Mouse (Mus musculus): ENCODE measurements around the gene Lsm2.

The Lsm2 gene

DNA sequence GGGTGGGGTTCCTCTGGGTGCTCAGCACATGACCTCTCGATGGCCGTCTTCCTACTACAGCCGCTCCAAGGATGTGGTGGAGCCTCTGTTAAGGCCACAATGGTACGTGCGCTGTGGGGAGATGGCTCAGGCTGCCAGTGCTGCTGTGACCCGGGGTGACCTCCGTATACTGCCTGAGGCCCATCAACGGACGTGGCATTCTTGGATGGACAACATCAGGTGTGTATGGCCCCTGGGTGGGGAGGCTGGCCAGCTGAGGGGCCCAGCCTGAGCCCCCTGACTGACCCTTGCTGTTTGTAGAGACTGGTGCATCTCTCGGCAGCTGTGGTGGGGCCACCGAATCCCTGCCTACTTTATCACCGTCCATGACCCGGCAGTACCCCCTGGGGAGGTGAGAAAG, 30.8 kb downstream of the Lsm2 start:
- DNase-seq (ENCODE audit: low spot score) = no peak

DNA sequence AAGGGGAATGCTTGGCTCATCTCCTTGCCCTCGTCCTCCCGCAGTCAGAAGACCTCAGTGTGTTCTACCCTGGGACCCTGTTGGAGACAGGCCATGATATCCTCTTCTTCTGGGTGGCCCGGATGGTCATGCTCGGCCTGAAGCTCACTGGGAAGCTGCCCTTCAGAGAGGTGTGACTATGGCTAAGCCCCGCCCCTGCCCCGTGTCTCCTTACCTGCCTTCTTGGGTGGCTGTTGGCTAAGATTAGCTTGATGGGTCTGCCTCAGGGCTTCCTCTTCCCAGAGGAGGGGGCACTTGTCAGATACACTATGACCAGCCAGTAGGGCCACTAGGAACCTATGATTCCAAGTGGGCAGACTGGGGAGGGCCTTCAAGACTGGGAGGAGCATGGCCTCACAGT, 31.6 kb downstream of the Lsm2 start:
- no peak for DNase-seq (ENCODE audit: low spot score)

DNA sequence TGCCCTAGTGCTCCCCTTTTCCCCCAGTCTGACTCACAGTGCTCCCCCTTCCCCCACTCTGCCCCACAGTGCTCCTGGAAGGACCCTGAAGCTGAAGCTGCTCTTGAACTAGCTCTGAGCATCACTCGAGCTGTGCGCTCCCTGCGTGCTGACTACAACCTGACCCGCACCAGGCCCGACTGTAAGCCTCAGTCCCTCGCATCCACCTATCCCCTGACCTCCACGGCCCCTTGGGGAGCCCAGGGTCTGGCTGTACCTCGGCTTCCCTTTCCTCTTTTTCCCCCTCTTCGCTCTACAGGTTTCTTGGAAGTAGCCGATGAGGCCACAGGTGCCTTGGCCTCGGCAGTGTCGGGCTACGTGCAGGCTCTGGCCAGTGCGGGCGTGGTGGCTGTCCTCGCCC, 33.6 kb downstream of the Lsm2 start:
- DNase-seq (ENCODE audit: low spot score) = no peak

DNA sequence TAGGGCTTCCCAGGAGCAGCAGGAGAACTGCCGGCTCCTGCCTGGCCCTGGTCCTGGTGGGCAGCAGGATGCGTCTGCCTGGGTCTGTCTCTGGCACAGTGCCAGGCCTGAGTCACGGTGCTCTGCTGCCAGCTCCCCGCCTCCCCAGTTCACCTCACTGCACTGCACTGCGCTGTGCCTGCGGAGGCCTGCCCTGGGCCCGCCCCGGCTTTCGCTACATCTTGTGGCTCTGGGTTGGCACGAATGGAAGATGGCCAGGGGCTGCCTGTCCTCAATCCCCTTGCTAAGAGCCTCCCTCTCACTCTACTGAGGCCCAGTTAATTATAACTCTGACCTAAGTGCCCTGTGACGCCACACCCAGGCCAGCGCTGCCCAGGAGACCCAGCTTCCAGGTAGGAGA, 34.7 kb downstream of the Lsm2 start, which contains the start of gene Vwa7:
Vwa7 (plus strand) TSS at position 204 of the 400 bp plus-strand sequence.
- DNase-seq (ENCODE audit: low spot score) = no peak

DNA sequence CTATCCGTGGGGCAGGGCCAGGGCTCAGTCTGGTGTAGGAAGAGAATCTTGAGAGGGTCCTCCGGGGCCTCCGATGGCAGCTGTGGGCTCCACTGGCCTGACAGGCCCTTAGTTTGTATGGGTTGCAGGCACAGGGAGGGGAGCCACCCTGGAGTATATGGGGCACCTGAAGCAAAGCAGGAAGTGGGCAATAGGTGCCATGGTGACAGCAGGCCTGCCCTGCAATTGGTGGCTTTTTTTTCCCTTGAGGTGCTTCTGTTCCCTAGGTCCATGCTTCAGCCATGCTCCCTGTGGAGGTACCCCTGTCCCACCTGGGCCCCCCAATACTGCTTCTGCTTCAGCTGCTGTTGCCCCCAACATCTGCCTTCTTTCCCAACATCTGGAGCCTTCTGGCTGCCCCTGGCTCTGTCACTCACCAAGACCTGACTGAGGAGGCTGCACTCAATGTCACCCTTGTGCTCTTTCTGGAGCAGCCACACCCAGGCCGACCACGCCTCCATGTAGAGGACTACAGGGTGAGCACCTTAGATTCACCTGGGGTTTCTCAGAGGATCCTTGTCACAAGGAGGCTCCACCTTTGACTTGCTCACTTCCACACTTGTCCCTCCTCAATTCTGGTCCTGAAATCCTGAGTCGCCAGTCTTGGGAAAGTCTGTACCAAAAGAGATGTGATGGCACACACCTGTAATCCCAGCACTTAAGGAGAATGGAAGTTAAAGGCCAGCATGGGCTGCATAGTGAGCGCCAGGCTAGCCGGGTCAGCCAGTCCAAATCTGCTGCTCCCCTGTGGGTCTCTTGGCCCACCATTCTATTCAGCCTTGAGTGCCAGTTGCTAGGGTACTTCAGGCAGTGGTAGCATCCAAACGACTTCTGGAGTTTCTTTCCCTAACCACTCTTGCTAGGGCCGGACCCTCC, 35.4 kb downstream of the Lsm2 start:
- no peak for DNase-seq (ENCODE audit: low spot score)

DNA sequence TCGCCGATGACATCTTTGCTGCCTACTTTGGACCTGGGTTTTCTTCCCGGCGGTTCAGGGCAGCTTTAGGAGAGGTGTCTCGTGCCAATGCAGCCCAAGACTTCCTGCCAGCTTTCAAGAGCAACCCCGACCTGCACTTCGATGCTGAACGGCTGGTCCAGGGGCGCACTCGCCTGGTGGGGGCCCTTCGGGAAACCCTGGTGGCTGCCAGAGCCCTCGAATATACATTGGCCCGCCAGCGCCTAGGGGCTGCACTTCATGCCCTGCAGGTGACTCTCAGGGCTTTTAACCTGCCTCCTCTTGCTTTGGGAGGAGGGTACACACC, 36.0 kb downstream of the Lsm2 start:
- no peak for DNase-seq (ENCODE audit: low spot score)

DNA sequence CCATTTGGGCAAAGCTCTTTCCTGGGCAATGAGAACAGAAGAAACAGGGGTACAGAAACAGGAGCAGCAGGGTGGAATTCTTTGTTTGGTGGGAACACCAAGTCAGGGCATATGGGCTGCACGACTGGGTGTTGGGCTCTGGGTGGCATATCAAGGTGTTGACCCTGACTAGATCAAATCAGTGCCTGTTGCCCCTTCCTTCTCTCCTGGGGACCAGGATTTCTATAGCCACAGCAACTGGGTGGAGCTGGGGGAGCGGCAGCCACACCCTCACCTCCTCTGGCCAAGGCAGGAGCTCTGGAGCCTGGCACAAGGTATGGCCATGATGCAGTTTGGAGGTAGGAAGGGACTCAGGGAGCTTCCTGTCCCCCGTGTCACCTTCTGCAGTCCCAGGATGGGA, 36.5 kb downstream of the Lsm2 start:
- no peak for DNase-seq (ENCODE audit: low spot score)

DNA sequence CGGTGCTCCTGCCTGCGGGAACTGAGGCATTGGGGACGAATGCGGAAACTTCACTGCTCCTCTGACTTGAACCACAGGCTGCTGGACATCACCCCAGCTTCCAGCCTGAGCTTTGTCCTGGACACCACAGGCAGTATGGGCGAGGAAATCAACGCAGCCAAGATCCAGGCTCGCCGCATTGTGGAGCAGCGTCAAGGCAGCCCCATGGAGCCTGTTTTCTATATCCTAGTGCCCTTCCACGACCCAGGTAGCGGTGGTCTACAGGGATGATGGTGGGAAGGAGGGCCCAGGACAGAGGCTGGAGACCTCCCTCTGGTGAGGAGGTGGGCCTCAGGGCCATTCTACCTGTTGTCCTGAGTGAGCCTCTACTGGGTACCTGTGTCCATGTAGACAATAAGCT, 38.2 kb downstream of the Lsm2 start:
- no peak for DNase-seq (ENCODE audit: low spot score)

DNA sequence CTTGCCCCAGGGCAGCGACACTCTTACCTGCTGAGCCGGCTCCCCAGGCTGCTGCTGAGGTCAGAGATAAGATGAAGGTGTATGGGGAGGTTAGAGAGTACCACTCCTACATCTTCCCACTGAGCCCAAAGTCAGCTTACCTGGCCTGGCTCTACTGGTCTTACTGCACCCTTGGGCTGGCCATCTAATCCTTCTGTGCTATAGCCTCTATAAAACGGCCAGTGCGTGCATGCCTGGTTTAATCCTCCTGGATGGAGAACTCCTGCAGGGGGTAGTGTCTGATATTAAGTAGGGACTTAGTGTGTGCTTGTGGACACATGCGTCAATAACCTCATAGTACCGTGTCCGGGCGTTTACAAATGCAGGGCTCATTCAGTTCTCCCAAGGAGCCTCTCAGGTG, 38.9 kb downstream of the Lsm2 start:
- DNase-seq (ENCODE audit: low spot score) = no peak

DNA sequence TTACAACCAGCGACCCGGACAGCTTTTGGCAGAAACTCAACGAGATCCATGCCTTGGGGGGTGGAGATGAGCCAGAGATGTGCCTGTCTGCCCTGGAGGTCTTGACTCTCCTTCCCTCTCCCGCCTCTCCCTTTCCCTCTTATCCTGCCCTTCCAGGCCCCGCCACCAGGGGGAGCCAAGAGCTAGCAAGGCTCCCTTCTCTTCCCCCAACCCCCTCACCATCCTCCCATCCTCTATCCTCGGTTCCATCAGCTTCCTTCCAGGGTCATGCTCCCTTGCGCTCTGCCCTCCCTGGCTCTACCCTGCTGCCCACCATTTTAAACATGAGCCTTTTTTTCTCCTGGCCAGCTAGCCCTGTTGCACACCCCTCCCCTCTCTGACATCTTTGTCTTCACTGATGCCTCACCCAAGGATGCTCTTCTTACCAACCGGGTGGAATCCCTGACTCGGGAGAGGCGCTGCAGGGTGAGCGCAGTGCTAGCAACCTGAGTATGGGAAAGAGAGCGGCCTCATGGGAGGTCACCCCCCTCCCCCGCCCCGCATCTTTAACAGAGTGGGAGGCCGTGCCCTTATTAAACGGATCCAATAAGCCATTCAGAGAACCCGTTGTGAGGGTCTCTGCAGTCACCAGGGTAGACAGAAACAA, 39.6 kb downstream of the Lsm2 start:
- DNase-seq (ENCODE audit: low spot score) = peak; percentile 91

DNA sequence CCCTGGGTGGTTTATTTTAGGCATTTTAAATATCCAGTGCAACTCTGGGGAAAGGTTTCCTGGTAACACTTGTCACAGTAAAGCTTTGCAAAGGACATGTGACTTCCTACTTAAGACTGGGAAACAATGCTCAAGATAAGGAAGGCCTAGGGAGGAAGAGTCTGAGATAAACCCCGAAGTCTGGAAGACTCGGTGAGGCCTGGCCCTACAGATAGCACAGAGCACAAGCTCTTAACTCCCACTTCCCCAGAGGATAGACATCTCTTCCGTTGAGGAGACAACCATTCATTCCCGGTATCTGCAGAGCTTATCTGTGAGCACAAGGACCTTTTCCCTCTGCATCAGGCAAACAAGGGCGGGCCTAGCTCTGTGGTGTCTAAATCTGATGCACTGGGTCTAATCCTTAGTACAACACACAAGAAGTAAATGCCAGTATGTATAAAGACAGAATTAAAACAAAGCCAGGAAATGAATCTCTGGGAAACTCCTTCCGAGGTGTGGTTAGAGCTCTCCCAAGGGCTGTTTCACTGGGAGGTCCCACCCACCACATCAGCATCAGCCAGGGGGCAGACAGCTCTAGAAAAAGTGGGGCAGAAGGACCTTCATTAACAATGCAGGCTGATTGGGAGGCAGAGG, 40.3 kb downstream of the Lsm2 start:
- no peak for DNase-seq (ENCODE audit: low spot score)

DNA sequence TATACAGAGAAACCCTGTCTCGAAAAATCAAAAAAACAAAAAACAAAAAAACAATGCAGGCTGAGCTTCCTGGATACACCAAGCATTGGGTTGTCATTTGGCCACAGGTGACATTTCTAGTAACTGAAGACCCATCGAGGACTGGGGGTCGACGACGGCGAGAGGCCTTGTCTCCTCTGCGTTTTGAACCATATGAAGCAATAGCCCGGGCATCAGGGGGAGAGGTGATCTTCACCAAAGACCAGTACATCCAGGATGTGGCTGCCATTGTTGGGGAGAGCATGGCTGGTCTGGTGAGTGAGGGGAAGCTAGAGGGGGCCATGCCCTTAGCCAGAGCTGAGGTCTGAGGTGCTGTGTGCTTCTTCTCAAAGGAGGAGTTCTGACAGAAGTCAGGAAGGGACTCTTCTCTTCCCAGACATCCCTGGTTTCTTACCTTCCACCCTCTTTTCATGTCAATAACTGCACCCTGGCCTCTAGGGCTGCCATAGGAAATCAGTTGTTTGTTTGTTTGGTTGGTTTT, 40.9 kb downstream of the Lsm2 start:
- no peak for DNase-seq (ENCODE audit: low spot score)

DNA sequence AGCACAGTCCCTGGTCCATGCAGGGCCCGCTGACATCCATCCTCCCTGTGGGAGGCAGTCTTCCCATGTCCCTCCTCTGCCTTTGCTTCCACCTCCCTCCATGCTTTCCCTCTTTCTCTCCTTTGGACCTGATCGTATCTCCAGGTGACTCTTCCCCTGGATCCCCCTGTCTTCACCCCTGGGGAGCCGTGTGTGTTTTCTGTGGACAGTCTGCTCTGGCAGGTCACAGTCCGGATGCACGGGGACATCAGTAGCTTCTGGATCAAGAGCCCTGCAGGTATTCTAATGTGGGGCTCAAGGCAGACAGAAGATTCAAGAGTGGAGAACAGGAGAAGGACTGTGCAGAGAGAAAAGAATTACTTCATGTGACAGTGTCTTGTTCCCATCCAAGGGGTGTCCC, 41.6 kb downstream of the Lsm2 start:
- no peak for DNase-seq (ENCODE audit: low spot score)

DNA sequence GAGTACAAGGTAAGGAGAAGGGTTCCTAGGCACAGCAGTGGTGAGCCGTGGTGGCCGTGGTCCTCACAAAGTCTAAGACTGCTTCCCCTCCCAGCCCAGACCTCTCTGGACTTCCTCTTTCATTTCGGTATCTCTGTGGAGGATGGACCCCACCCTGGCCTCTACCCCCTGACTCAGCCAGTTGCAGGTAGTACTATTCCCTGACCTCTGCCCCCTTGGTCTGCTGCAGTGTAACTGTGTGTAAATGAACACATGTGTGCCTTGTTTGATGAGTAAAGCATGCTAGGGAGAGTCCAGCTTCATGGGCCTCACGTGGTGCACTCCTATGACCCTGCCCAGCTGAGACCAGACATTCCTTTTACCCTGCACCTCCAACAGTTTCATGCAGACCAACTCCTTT, 42.1 kb downstream of the Lsm2 start:
- DNase-seq (ENCODE audit: low spot score) = no peak

DNA sequence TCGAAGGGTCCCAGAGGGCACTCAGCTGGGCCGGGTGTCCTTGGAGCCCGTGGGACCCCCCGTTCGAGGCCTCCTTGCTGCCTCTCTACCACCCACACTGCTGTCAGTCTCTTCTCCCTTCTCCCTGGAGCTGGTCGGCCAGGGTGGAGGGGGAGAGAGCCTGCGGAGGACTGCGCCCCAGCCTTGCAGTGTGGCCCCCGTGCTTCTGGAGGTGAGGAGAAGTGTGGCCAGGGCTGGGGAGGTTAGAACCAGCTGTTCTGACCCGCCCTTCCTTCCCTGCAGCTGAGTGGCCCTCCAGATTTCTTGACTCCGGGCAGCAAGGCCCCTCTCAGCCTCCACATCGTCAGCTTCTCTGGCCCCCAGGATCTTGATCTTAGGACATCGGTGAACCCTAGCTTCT, 42.6 kb downstream of the Lsm2 start:
- no peak for DNase-seq (ENCODE audit: low spot score)

DNA sequence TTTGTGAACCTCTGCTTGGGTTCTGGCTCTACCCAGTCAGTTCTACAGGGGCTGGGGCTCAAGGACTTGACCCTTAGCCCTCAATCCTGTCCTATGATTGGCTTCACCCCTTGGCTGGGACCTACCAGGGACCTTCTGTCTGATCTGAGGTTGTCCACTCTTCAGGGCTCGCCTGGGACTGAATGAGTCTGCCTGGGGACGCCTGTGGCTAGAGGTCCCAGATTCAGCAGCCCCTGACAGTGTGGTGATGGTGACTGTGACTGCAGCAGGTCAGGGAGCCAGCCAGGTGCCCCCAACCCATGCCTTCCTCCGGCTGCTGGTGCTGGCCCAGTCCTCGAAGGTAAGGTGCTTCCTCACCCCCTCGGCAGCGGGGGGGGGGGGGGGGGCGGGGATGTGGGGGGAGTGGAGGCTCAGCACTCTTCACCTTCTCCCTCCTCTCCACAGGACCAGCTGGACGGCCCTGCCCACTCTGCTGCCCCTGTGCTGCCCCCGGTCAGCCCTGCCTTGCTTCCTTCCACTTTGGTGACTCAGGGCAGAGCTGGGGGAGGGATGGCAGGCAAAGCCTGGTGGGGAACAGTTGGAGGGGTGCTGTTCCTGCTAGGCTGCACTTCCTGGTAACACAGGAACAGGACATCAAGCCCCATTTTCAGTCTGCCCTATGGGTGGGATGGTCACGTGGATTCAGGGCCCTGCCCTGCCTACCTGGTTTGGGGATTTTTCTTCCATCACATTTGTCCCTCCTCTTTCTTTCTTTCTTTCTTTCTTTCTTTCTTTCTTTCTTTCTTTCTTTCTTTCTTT, 43.2 kb downstream of the Lsm2 start:
- DNase-seq (ENCODE audit: low spot score) = no peak

DNA sequence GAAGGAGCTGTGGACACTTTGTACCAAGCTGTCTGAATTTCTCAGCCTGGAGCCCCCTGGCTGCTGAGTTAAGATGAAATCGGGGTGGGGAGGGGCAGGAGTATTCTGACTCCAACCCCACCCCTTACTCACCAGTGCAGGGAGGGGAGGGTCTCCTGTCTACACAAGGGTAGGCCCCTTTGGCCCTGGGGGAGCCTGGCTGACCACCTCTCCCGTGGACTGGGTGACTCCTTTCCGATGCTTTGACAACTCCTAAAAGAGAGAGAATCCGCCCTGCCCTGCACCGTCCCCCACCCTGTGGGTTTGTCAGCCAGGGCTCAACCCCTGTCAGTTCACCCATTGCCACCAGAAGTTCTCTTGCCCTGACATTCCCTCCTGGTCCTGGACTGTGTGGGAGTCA, 44.5 kb downstream of the Lsm2 start:
- no peak for DNase-seq (ENCODE audit: low spot score)

DNA sequence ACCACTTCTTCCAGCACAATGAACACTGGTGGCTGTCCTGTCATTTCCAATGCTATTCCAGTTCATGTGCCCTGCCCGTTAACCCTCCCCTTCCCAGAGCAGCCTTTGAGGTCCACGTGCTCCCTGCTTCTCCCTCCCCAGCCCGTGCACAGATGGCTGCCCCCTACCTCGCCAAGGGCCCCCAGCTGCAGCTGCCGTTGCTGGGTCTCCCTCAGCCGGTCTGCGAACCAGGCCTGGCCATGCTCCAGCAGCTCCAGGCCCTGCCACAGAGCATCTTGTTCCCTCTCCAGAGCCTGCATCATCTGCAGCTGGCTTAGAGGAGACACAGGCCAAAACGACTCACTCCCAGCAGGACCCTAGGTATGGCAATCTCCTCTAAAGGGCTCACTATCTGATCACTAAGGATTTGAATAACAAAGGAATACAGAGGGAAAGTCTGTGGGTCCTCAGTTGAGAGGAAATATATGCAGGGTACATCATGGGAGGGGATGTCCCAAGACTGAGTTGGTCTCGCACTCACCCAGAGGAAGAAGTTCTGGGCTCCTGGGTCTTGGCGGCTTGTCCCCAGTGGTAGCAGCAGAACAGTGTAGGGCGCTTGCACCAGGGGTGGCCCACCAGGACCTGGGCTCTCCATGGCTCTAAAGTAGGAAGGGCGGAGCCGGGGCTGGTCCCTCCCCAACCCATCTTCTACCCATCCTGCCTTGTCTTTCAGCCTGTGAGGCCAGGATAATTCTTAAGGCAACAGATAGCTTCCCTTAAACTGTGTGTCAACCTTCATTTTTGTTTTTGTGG, 45.8 kb downstream of the Lsm2 start, which contains the start of gene Sapcd1:
Sapcd1 (minus strand) TSS at position 740 of the 792 bp plus-strand sequence.
- DNase-seq (ENCODE audit: low spot score) = peak; percentile 61

DNA sequence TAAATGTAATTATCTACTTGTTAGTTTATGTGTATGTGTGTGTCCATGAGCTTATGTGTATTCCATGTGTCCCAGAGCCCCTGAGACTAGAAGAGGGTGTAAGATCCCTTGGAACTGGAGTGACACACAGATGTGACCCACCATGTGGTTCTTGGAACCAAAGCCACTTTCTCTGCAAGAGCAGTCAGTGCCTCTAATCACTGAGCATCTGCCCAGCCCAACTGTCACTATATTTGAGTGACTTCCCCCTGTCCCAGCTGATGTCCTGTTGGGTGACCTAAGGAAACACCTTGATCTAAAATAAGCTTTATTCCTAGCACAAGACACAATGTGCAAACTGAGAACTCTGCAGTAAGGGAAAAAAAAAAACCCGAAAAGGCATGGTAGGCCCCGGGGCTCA, 46.7 kb downstream of the Lsm2 start:
- no peak for DNase-seq (ENCODE audit: low spot score)

DNA sequence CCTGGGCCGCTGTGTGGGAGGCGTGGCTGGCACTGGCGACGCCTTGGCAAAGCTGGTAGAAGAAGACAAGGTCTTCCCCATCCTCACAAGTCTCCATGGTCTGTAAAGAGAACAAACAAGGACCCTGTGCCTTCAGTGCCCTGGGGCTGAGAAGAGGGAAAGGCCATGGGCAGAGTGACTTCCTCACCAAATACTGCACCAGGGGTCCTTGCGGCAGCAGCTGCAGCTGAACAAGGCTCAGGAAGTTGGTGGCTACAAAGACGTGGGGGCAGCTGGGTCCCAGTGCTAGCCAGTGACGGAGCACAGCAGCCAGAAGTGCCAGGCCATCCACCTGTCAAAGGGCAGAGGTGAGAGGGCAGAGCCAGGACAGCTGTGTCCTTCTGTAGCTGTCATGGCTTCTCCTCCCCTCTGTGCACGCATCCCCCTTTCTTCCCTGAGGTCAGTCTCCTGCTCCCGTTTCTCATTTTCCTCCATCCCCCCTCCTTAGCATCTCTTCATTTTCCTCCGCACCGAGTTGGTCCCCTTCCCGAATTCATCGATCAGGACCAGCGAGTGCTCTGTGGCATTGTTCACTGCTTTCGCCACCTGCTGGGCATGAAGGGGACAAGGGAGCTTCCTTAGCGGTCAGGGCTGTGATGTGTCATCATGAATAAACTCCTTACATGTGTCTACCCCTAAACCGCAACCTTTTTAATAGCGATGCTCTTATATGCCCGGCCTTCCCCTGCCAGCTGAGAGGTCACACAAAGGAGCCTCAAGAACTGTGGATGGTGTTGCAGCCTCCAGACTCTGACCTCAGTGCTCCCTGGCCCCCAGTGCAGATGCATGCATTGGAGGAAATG, 48.2 kb downstream of the Lsm2 start:
- DNase-seq (ENCODE audit: low spot score) = no peak
